8 mouse cellular contexts compared by ENCODE assay signal in genomic region chr5:146232816-146233215, GRCm38 (mm10). TPM values are rescaled to one million over a fixed set of nuclear protein-coding genes. Genes with fewer than 3 reads are reported as not detected.
DNase-seq lines count a peak whose midpoint lies in the region; ATAC-seq and TF ChIP-seq lines count a peak whose summit lies in the region.

No protein-coding gene starts in this region.

- H3K4me3 ChIP-seq in kidney, embryonic 15.5 days (replicated peaks), result peak overlapping the region; percentile 88
- H3K4me3 ChIP-seq in embryonic facial prominence, embryonic 13.5 days, result peak overlapping the region; percentile 81
- H3K4me3 ChIP-seq in intestine, embryonic 14.5 days (ENCODE audit: low read depth, low read length), result peak overlapping the region; percentile 83
- peak overlapping the region; percentile 76 for H3K4me3 ChIP-seq in midbrain, postnatal 0 days (ENCODE audit: low read depth, low read length)

- H3K9me3 ChIP-seq in kidney, embryonic 15.5 days (replicated peaks), result no peaks in the 10 kb centered on the region
- H3K9me3 ChIP-seq in embryonic facial prominence, embryonic 13.5 days, result no peaks in the 10 kb centered on the region
- no peaks in the 10 kb centered on the region for H3K9me3 ChIP-seq in intestine, embryonic 14.5 days (ENCODE audit: control insufficient read depth, low read length)
- H3K9me3 ChIP-seq in midbrain, postnatal 0 days (ENCODE audit: low read length), result no peaks in the 10 kb centered on the region

- no peak for ATAC-seq in kidney, embryonic 15.5 days (replicated peaks; ENCODE audit: low FRiP score)
- no peak for ATAC-seq in embryonic facial prominence, embryonic 13.5 days (ENCODE audit: insufficient number of reproducible peaks, insufficient read depth, low FRiP score, low TSS enrichment, low read depth)
- ATAC-seq in intestine, embryonic 14.5 days (replicated peaks; ENCODE audit: low FRiP score, low TSS enrichment, low read depth), result no peak
- ATAC-seq in midbrain, postnatal 0 days (ENCODE audit: low FRiP score), result no peak

- no peak for DNase-seq in kidney, postnatal 14 days
- DNase-seq in intestine, embryonic 14.5 days (ENCODE audit: low spot score), result peak; percentile 23
- DNase-seq in midbrain, postnatal 0 days (ENCODE audit: low spot score), result no peak
- DNase-seq in right cerebral cortex, postnatal 25 days, result no peak
- DNase-seq in frontal cortex, postnatal 14 days (ENCODE audit: low spot score in 2 of 2), result no peak
- no peak for DNase-seq in spleen, postnatal 36 days (ENCODE audit: low spot score in 2 of 2)

- no peak for TF ChIP-seq CTCF in midbrain, postnatal 0 days (IDR thresholded peaks at IDR 0.05)

- no peak overlapping the region for H3K27ac ChIP-seq in kidney, embryonic 15.5 days
- no peak overlapping the region for H3K27ac ChIP-seq in embryonic facial prominence, embryonic 13.5 days
- H3K27ac ChIP-seq in intestine, embryonic 14.5 days (ENCODE audit: low read depth), result no peak overlapping the region
- no peak overlapping the region for H3K27ac ChIP-seq in midbrain, postnatal 0 days (ENCODE audit: low read depth, low read length)

- no peaks in the 10 kb centered on the region for H3K27me3 ChIP-seq in kidney, embryonic 15.5 days
- H3K27me3 ChIP-seq in embryonic facial prominence, embryonic 13.5 days, result no peaks in the 10 kb centered on the region
- H3K27me3 ChIP-seq in intestine, embryonic 14.5 days (replicated peaks; ENCODE audit: control insufficient read depth, insufficient read depth, low read length), result no peaks in the 10 kb centered on the region
- no peaks in the 10 kb centered on the region for H3K27me3 ChIP-seq in midbrain, postnatal 0 days (ENCODE audit: insufficient read depth, low read length)

- H3K36me3 ChIP-seq in kidney, embryonic 15.5 days, result no peaks in the 10 kb centered on the region
- no peaks in the 10 kb centered on the region for H3K36me3 ChIP-seq in embryonic facial prominence, embryonic 13.5 days
- no peaks in the 10 kb centered on the region; the same call in 1 of the 2 replicates for H3K36me3 ChIP-seq in intestine, embryonic 14.5 days (ENCODE audit: control insufficient read depth, insufficient read depth, low read length)
- no peaks in the 10 kb centered on the region for H3K36me3 ChIP-seq in midbrain, postnatal 0 days (ENCODE audit: insufficient read depth, low read length)

- H3K9ac ChIP-seq in kidney, embryonic 15.5 days, result peak overlapping the region; percentile 29
- peak overlapping the region; percentile 37; the same call in 1 of the 2 replicates for H3K9ac ChIP-seq in embryonic facial prominence, embryonic 13.5 days
- H3K9ac ChIP-seq in intestine, embryonic 14.5 days (ENCODE audit: low read length), result 0 out of 2 replicates have a peak overlapping the region, but pooled peaks have one; percentile 83
- H3K9ac ChIP-seq in midbrain, postnatal 0 days (replicated peaks; ENCODE audit: low read length, poor library complexity, severe bottlenecking), result no peak overlapping the region

- 65% methylated on average over 11 of the region's 11 CpGs for WGBS in kidney, embryonic 15.5 days
- 67% methylated on average over 11 of the region's 11 CpGs for WGBS in embryonic facial prominence, embryonic 13.5 days
- 45% methylated on average over 11 of the region's 11 CpGs for WGBS in intestine, embryonic 14.5 days
- whole genome bisulfite sequencing in midbrain, postnatal 0 days, result 55% methylated on average over 11 of the region's 11 CpGs

- peak overlapping the region; percentile 76 for H3K4me2 ChIP-seq in kidney, embryonic 15.5 days
- H3K4me2 ChIP-seq in embryonic facial prominence, embryonic 13.5 days, result peak overlapping the region; percentile 84
- H3K4me2 ChIP-seq in intestine, embryonic 14.5 days (ENCODE audit: low read length), result peak overlapping the region; percentile 59
- H3K4me2 ChIP-seq in midbrain, postnatal 0 days (ENCODE audit: low read depth, low read length, poor library complexity, severe bottlenecking), result peak overlapping the region; percentile 83

- H3K4me1 ChIP-seq in kidney, embryonic 15.5 days, result peaks cover 38% of the 10 kb centered on the region
- peaks cover 16% of the 10 kb centered on the region for H3K4me1 ChIP-seq in embryonic facial prominence, embryonic 13.5 days
- H3K4me1 ChIP-seq in intestine, embryonic 14.5 days (replicated peaks; ENCODE audit: control insufficient read depth, insufficient read depth, low read length), result peaks cover 8% of the 10 kb centered on the region; the same call in 1 of the 2 replicates
- H3K4me1 ChIP-seq in midbrain, postnatal 0 days (ENCODE audit: insufficient read depth, low read length), result no peaks in the 10 kb centered on the region; the same call in 1 of the 2 replicates

RNA-seq across cellular contexts. Expression of gene Cdk8, which starts 1.8 kb away (rescaled TPM):
- 19.0 and 19.4 TPM in 2 replicates for polyA plus RNA-seq in kidney, embryonic 15.5 days (2015; fragmentation: Nextera tagmentation; extraction: Ambion mirVana)
- 19.7 and 20.6 TPM in 2 replicates for polyA plus RNA-seq in embryonic facial prominence, embryonic 13.5 days (2015; fragmentation: Nextera tagmentation; extraction: Ambion mirVana)
- polyA plus RNA-seq in intestine, embryonic 14.5 days (2014; fragmentation: Nextera tagmentation; extraction: Ambion mirVana), result 28.9 and 35.1 TPM in 2 replicates
- total RNA-seq in midbrain, postnatal 0 days (2014; rRNA removed), result 42.1 and 46.3 TPM in 2 replicates
- 13.9 and 15.4 TPM in 2 replicates for polyA plus RNA-seq in midbrain, postnatal 0 days (2015; fragmentation: Nextera tagmentation; extraction: Ambion mirVana)

RNA-seq across cellular contexts. Expression of gene Rnf6, which starts 11.5 kb away (rescaled TPM):
- polyA plus RNA-seq in kidney, embryonic 15.5 days (2015; fragmentation: Nextera tagmentation; extraction: Ambion mirVana), result 55.2 and 57.1 TPM in 2 replicates
- 34.6 and 37.3 TPM in 2 replicates for polyA plus RNA-seq in embryonic facial prominence, embryonic 13.5 days (2015; fragmentation: Nextera tagmentation; extraction: Ambion mirVana)
- polyA plus RNA-seq in intestine, embryonic 14.5 days (2014; fragmentation: Nextera tagmentation; extraction: Ambion mirVana), result 38.8 and 39.9 TPM in 2 replicates
- 9.0 and 12.8 TPM in 2 replicates for total RNA-seq in midbrain, postnatal 0 days (2014; rRNA removed)
- polyA plus RNA-seq in midbrain, postnatal 0 days (2015; fragmentation: Nextera tagmentation; extraction: Ambion mirVana), result 24.6 and 29.9 TPM in 2 replicates

RNA-seq across cellular contexts. Expression of gene 1700001J03Rik, which starts 47.7 kb away (rescaled TPM):
- 0.38 TPM in 1 of 2 replicates, not detected in the other for polyA plus RNA-seq in kidney, embryonic 15.5 days (2015; fragmentation: Nextera tagmentation; extraction: Ambion mirVana)
- polyA plus RNA-seq in embryonic facial prominence, embryonic 13.5 days (2015; fragmentation: Nextera tagmentation; extraction: Ambion mirVana), result not detected in 2 replicates
- not detected in 2 replicates for polyA plus RNA-seq in intestine, embryonic 14.5 days (2014; fragmentation: Nextera tagmentation; extraction: Ambion mirVana)
- not detected in 2 replicates for total RNA-seq in midbrain, postnatal 0 days (2014; rRNA removed)
- 0.27 TPM in 1 of 2 replicates, not detected in the other for polyA plus RNA-seq in midbrain, postnatal 0 days (2015; fragmentation: Nextera tagmentation; extraction: Ambion mirVana)
